Mouse (Mus musculus) hindbrain, embryonic 13.5 days (tissue): Measurements from ENCODE around the gene Adarb2. TPM values are rescaled to one million over a fixed set of nuclear protein-coding genes. Genes with fewer than 3 reads are reported as not detected.

Experiments used
- ATAC-seq: fragments of 200-750 bp; cut with Nextera tagmentation; 2 replicates; pipeline ENCODE4 v1.8.0; 2017; ENCODE audit warnings: moderate TSS enrichment; ENCODE audit not compliant: low FRiP score
- H3K27ac ChIP-seq: fragments of 300-500 bp; sonication (generic); 2 replicates; pipeline ENCODE4 v1.5.1; 2015; ENCODE audit warnings: inconsistent platforms, mild to moderate bottlenecking, moderate library complexity
- H3K27me3 ChIP-seq: fragments of 300-500 bp; sonication (generic); 2 replicates; pipeline ENCODE4 v1.6.1; 2015; ENCODE audit warnings: mild to moderate bottlenecking, inconsistent platforms
- H3K36me3 ChIP-seq: fragments of 300-500 bp; sonication (generic); 2 replicates; pipeline ENCODE4 v1.6.1; 2015; ENCODE audit warnings: mild to moderate bottlenecking, inconsistent platforms
- H3K4me1 ChIP-seq: fragments of 300-500 bp; sonication (generic); replicated peaks from 2 replicates; pipeline ENCODE4 v1.6.1; 2015; ENCODE audit warnings: inconsistent platforms
- H3K4me2 ChIP-seq: fragments of 300-500 bp; sonication (generic); 2 replicates; pipeline ENCODE4 v1.6.1; 2015; ENCODE audit warnings: inconsistent platforms, mild to moderate bottlenecking, moderate library complexity
- H3K4me3 ChIP-seq: fragments of 300-500 bp; sonication (generic); 2 replicates; pipeline ENCODE4 v1.5.1; 2015; ENCODE audit warnings: mild to moderate bottlenecking, inconsistent platforms
- H3K9ac ChIP-seq: fragments of 300-500 bp; sonication (generic); 2 replicates; pipeline ENCODE4 v1.6.1; 2015; ENCODE audit warnings: mild to moderate bottlenecking, inconsistent platforms
- H3K9me3 ChIP-seq: fragments of 300-500 bp; sonication (generic); 2 replicates; pipeline ENCODE4 v1.6.1; 2016; ENCODE audit warnings: inconsistent platforms
- WGBS: fragments of 180-500 bp; shearing (Covaris S2); methylation state at CpG from one replicate; pipeline ENCODE4 v1.1.7; 2015; 5-methylcytosine and 5-hydroxymethylcytosine counted together
- polyA plus RNA-seq: library from polyadenylated mRNA; unstranded; fragments of >200 nt; fragmentation: Nextera tagmentation; extraction: Ambion mirVana; gene quantifications from 2 replicates; pipeline ENCODE4 v1.2.1, GENCODE M21; 2015

Adarb2 gene
- polyA plus RNA-seq, 1 experiment from 2014 or later, result 28.9 TPM

DNA sequence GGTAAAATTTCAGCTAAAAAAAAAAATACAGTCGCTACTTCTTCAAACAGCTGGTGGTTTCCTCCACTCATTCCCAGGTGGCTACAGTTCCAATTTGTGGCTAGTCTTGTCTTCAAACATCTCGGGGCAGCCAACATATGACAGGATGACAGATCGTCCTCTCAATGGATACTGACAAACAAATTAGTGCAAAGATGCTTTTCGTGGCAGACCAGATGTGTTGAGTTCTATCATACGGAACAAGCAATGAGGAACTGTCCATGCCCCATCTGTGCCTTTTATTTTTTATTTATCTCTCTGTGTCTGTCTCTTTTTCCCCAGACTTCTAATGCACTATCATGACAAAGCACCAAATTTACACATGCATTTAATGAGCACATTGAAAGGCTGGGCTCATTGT lies 316.5 kb downstream of the Adarb2 start:
- Histone ChIP-seq H3K27ac (no peak overlapping the region; the same call in 1 of the 2 replicates), H3K27me3 (no peaks in the 10 kb centered on the region), H3K9me3 (no peaks in the 10 kb centered on the region), H3K4me2 (no peak overlapping the region), H3K36me3 (no peaks in the 10 kb centered on the region), H3K4me3 (no peak overlapping the region), H3K9ac (no peak overlapping the region), H3K4me1 (no peaks in the 10 kb centered on the region)
- WGBS, result 48% methylated on average over 5 of the region's 5 CpGs
- peak; percentile 39; the same call in 1 of the 2 replicates for ATAC-seq

DNA sequence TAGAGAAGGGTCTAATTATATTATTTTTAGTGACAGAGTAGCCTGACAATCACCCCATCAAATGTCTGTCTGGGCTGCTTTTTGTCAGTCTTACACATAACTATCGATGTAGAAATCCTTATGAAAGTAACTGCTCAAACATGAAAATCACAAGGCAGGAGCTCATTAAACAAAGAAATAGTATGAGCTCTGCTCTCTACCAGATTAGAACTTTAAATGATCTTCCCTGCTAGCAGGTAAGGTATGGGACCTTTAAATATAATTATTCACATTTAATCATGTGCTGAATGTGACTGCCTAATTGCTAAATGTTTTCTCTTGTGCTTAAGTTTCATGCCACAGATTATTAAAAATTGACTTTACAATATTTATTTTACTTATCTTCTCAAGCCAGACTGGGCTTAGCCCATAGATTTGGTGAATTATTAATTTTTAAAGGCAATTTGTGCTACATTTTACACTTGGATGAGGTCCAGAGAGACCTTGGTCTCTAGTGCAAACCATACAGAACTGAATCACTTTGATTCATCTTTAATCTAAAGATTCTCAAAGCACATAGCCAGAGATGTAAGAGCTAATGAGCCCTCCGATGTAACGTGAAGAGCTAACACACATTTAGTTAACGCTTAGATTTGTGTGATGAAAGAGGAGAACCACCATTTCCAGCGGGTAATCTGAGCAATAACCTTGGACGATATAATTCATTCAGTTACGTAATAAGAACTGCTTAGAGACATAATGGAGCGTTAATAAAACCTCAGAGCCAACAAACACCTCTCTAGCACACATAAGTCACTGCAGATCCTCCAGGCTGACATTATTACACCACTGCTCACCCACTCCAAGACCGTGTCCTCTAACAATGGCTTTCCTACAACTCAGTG lies 323.3 kb downstream of the Adarb2 start:
- Histone ChIP-seq H3K9me3 (no peaks in the 10 kb centered on the region), H3K4me1 (no peaks in the 10 kb centered on the region), H3K4me2 (no peak overlapping the region), H3K9ac (no peak overlapping the region), H3K27ac (no peak overlapping the region), H3K36me3 (no peaks in the 10 kb centered on the region), H3K27me3 (no peaks in the 10 kb centered on the region), H3K4me3 (no peak overlapping the region)
- WGBS, result 65% methylated on average over 9 of the region's 9 CpGs
- ATAC-seq, result 0 out of 2 replicates have a peak, but pooled peaks have one; percentile 32

DNA sequence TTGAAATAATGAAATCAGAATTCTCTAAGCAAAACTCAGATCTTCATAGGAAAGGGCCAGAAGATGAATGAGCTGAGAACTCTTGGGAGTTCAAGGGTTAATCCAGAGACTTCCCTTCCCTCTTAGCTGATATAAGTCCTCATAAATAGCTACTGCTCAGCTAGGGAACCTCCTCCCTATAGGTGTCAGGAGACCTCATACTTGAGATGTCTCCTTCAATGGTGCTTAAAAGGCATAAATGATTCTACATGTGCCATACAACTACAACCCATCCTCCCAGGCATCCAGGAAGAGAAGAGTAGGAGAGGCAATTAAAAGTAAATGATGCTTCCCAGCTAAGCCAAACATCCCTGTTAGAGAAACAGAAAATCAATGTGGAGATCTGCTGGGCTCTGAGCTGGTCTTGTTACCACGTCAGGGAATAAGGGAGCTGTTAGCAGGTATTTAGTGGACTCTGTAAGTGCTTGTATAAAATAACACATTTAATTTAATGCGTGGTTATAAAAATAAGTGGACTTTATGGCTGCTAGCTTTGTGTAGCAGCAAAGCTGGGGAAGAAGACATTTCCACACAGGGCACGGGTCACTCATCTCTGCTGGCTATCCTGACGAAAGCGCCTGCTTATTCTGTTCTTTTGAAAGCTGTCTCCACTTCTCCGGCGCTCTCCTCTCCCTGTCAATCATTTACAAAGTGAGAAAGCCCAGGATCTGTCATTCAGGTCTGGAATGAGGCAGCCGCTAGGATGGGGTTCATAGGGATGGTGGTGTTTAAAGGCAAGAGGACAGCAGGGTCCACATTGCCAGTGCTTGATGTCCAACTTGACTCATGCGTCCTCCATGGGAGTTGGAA lies 331.8 kb downstream of the Adarb2 start:
- Histone ChIP-seq H3K4me3 (no peak overlapping the region), H3K4me1 (no peaks in the 10 kb centered on the region), H3K27ac (no peak overlapping the region), H3K9ac (no peak overlapping the region), H3K4me2 (no peak overlapping the region), H3K36me3 (no peaks in the 10 kb centered on the region), H3K27me3 (no peaks in the 10 kb centered on the region), H3K9me3 (no peaks in the 10 kb centered on the region)
- WGBS, result 82% methylated on average over 9 of the region's 9 CpGs
- ATAC-seq, result no peak

DNA sequence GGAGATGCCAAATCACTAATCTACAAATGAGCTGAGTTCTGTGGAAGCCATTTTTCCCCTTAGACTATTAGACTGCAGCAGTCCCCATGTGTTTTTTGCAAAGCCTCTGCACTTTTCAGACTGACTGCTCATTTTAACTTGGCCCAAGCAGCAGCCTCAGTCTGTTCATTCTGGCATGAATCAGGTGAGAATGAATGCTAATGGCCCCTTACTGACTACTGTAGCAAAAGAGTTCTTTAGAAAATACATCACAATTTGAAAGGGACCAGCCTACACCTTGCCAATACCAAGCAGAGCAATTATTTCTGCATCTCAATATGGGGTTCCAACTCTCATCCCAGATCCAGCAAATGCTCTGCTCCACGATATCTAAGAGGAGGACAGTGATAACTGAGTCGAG lies 335.8 kb downstream of the Adarb2 start:
- no peak for ATAC-seq
- 94% methylated on average over 2 of the region's 2 CpGs for WGBS

DNA sequence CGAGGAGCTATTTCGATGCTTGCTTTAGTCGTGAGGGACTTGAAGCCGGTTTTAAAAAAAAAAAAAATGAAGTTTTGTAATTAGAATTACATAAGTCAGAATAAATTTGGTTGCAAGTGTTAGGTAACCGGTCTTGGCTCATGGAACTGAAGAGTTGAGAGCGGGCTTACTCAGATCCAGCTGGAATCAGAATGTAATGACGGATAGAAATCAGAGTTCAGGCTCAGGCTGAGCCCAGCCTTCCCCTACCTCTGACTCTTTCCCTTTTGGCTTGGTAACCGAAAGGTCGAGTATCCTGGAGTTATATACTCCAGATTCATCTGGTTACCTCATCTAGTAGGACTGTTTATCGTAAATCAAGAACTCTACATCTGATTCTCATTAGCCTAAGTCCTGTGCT lies 336.2 kb downstream of the Adarb2 start:
- H3K36me3 ChIP-seq, result no peaks in the 10 kb centered on the region
- WGBS, result 94% methylated on average over 10 of the region's 10 CpGs
- no peak overlapping the region for H3K27ac ChIP-seq
- no peak overlapping the region for H3K4me2 ChIP-seq
- H3K9me3 ChIP-seq, result no peaks in the 10 kb centered on the region
- no peaks in the 10 kb centered on the region for H3K4me1 ChIP-seq
- no peak overlapping the region for H3K9ac ChIP-seq
- H3K4me3 ChIP-seq, result no peak overlapping the region
- no peaks in the 10 kb centered on the region for H3K27me3 ChIP-seq
- no peak for ATAC-seq

More for the DNA sequence above, 335.8 kb downstream of the Adarb2 start:
- Histone ChIP-seq H3K9me3 (no peaks in the 10 kb centered on the region), H3K27me3 (no peaks in the 10 kb centered on the region), H3K27ac (no peak overlapping the region), H3K4me3 (no peak overlapping the region), H3K4me2 (no peak overlapping the region), H3K9ac (no peak overlapping the region), H3K36me3 (no peaks in the 10 kb centered on the region), H3K4me1 (no peaks in the 10 kb centered on the region)

DNA sequence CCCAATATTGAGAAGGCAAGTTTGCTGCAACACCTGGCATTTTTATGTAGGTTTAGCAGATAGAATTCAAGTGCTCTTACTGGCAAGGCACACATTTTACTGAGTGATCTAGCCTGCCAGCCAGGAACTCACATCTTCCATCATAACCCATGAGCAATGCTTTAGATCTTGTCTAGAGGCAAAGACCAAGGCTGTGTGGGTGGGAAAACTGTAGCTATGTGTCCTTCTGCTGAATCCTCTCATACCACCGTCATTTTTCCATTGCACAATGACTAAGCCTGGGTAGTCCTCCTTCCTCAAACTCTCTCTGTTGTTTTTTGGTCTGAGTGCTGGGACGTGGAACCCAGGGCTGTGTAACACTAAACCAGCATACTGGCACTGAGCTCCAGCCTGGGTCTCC lies 340.0 kb downstream of the Adarb2 start:
- no peak overlapping the region for H3K27ac ChIP-seq
- no peaks in the 10 kb centered on the region for H3K36me3 ChIP-seq
- H3K9me3 ChIP-seq, result no peaks in the 10 kb centered on the region
- no peak overlapping the region for H3K4me2 ChIP-seq
- H3K4me3 ChIP-seq, result no peak overlapping the region
- WGBS, result 79% methylated on average over 2 of the region's 2 CpGs
- ATAC-seq, result no peak
- no peaks in the 10 kb centered on the region for H3K27me3 ChIP-seq
- no peak overlapping the region for H3K9ac ChIP-seq
- H3K4me1 ChIP-seq, result no peaks in the 10 kb centered on the region

DNA sequence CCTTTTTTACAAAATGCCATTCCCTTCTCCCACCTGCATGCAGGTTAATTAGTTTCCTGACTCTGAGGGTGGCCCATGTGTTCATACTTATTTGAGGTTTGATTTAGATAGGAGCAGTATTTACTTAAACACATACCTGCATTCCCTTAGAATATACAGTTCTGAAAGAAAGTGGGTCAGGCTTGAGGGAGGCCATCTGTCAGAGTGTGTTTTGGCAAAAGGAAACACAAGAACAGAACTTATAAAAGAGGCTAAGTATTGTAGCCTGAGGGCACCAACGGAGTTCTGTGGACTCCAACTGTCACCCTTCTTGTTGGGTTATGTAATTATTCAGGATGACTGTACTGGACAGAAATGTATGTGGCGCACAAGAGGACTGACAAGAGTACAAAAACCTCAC lies 349.6 kb downstream of the Adarb2 start:
- H3K27me3 ChIP-seq, result no peaks in the 10 kb centered on the region
- H3K9ac ChIP-seq, result no peak overlapping the region
- no peak for ATAC-seq
- no peak overlapping the region for H3K27ac ChIP-seq
- no peaks in the 10 kb centered on the region for H3K9me3 ChIP-seq
- WGBS, result 77% methylated on average over 2 of the region's 2 CpGs
- no peak overlapping the region for H3K4me3 ChIP-seq
- H3K4me1 ChIP-seq, result 0 out of 2 replicates have a peak, but pooled peaks cover 3% of the 10 kb centered on the region
- no peaks in the 10 kb centered on the region for H3K36me3 ChIP-seq
- no peak overlapping the region for H3K4me2 ChIP-seq

DNA sequence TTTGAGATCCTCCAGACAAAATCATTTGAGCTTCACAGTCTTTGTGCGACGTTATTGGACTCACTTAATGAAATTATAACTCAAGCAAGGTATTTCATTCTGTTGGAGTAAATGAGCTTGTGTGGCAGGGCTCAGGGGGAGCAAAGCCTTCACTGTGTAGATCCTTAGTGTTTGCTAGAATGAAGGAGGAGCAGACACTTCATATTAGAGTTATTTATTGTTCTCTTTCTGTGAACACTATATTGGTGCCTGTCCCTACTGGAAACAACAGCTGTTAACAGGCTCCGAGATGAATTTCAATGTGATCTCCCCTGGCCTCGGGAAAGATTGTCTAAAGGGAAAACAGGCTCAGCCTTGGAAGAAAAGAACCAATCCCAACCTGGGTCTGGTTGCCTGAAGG lies 355.1 kb downstream of the Adarb2 start:
- peaks cover 12% of the 10 kb centered on the region for H3K4me1 ChIP-seq
- 47% methylated on average over 4 of the region's 4 CpGs for WGBS
- peak overlapping the region; percentile 48 for H3K27ac ChIP-seq
- H3K27me3 ChIP-seq, result no peaks in the 10 kb centered on the region
- H3K4me3 ChIP-seq, result no peak overlapping the region
- no peaks in the 10 kb centered on the region; the same call in 1 of the 2 replicates for H3K9me3 ChIP-seq
- no peak overlapping the region for H3K9ac ChIP-seq
- H3K4me2 ChIP-seq, result no peak overlapping the region
- peak; percentile 52; the same call in 1 of the 2 replicates for ATAC-seq
- no peaks in the 10 kb centered on the region for H3K36me3 ChIP-seq

DNA sequence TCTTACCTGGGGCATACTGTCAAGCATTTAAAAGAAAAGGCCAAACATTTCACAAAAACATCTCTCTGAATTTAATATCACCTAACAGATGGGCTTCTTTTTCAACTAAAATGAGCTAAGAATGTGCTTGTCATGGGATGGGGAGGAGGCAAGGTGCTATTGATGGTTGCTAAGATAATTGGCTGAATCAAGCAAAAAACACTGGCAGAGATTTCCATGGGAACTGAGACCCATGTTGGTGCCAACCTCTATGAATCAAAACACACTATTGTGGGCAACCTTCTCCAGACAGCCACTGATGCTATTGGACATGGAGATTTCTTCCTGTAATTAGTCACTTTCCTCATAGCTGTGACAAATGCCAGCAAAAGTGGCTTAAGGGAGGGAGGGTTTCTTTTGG lies 357.8 kb downstream of the Adarb2 start:
- peaks cover 19% of the 10 kb centered on the region for H3K4me1 ChIP-seq
- H3K36me3 ChIP-seq, result no peaks in the 10 kb centered on the region
- H3K9me3 ChIP-seq, result no peaks in the 10 kb centered on the region; the same call in 1 of the 2 replicates
- no peak overlapping the region for H3K9ac ChIP-seq
- H3K27ac ChIP-seq, result no peak overlapping the region
- ATAC-seq, result no peak
- no peak overlapping the region for H3K4me2 ChIP-seq
- no peak overlapping the region for H3K4me3 ChIP-seq
- no peaks in the 10 kb centered on the region for H3K27me3 ChIP-seq

DNA sequence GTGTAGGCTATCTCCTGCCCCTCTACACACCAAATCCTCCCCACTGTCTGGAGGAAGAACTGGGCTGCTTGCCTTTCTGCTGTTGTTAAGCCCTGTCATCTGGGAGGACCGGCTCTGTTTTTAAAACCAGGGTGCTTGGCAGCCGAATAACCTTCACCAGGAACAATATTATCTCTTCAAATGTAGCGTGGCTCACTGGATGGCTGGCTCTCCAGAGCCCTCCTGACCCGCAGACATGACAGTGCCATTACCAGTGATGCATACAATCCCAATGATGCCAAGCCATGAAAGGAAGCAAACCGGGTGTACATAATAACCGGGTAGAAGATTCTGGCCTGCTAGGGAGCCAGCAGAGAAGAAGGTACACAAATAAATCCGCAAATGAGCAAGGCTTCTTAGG lies 360.5 kb downstream of the Adarb2 start:
- no peak overlapping the region for H3K4me2 ChIP-seq
- peak overlapping the region; percentile 40; the same call in 1 of the 2 replicates for H3K27ac ChIP-seq
- H3K9me3 ChIP-seq, result no peaks in the 10 kb centered on the region; the same call in 1 of the 2 replicates
- no peak overlapping the region for H3K9ac ChIP-seq
- no peaks in the 10 kb centered on the region for H3K27me3 ChIP-seq
- H3K36me3 ChIP-seq, result no peaks in the 10 kb centered on the region
- WGBS, result 73% methylated on average over 7 of the region's 7 CpGs
- ATAC-seq, result no peak
- H3K4me3 ChIP-seq, result no peak overlapping the region
- peaks cover 19% of the 10 kb centered on the region for H3K4me1 ChIP-seq

DNA sequence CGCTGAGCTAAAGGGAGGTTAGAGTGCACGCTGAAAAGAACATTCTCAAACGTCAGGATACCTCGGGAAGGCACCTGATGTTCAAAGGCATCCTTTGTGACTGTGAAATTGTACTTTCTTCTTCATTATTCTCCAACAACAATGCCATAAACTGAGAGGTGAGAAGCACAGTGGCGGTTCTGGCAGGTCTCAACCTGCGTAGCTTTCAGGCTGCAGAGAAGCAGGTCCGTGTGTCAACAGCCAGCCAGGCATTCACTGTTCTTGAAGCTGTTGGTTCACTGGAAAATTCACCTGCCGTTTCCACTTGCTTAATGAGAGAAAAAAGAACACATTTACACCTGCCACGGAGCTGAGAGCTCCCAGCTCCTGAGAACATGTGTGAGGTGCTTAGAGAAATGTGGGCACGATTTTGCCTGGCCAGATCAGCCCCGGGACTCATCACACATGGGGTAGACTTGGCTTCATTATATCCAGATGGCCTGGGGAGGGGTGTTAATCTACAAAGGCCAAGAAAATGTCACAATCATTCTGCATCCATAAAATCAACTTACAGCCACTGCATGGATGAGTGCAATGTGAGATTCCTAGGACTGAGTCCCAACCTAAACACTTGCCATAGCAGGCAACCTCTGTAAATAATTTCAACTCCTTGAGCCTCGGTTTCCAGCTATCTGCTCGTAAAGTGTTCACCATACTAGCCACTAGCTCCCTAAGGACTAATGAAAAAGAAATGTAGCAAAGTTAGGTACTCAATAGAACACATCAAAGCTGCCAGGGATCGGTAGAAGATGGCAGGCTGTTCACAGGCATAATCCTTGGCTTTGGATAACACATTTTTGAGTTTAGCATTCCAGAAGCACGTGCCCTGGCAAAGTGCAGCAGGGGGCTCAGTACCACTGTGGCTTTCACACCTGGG lies 364.7 kb downstream of the Adarb2 start:
- H3K4me1 ChIP-seq, result peaks cover 18% of the 10 kb centered on the region
- 71% methylated on average over 15 of the region's 15 CpGs for WGBS
- H3K4me3 ChIP-seq, result no peak overlapping the region
- no peaks in the 10 kb centered on the region; the same call in 1 of the 2 replicates for H3K36me3 ChIP-seq
- H3K9ac ChIP-seq, result no peak overlapping the region; the same call in 1 of the 2 replicates
- ATAC-seq, result no peak
- peak overlapping the region; percentile 40; the same call in 1 of the 2 replicates for H3K27ac ChIP-seq
- H3K9me3 ChIP-seq, result no peaks in the 10 kb centered on the region
- no peaks in the 10 kb centered on the region for H3K27me3 ChIP-seq
- no peak overlapping the region for H3K4me2 ChIP-seq
